Mouse (Mus musculus) kidney, adult 2 months (tissue): Measurements from ENCODE around the gene Crtac1.

Experiments used
- CTCF ChIP-seq: fragments of 200-500 bp; conservative IDR thresholded peaks from 2 replicates; pipeline ENCODE4 v1.5.1; 2011; ENCODE audit warnings: low read depth, mild to moderate bottlenecking, control low read depth, low read length, moderate library complexity, mixed read lengths; ENCODE audit not compliant: insufficient read depth, insufficient read length
- POLR2A ChIP-seq: fragments of 200-500 bp; IDR thresholded peaks from one replicate; pipeline ENCODE4 v1.6.1; 2011; ENCODE audit warnings: low read depth, low read length, control low read depth

GRCm38 (mm10) chr19:42260486-42260885 lies 171.1 kb downstream of the Crtac1 start:
- no peak for TF ChIP-seq CTCF
- TF ChIP-seq POLR2A, result no peak
